Mouse (Mus musculus) layer of hippocampus, postnatal 25 days (tissue): ENCODE measurements around the gene A630001G21Rik. TPM values are rescaled to one million over a fixed set of nuclear protein-coding genes. Genes with fewer than 3 reads are reported as not detected.
A peak's percentile ranks its signal among the peaks of the same experiment; 100 is the strongest.
"Not testable (repeated sequence)": the region's sequence is repeated elsewhere in the genome, so short reads cannot be mapped to it uniquely, and the experiment has no call there.

Experiments used
- DNase-seq, 2 experiments: peaks; one replicate each; pipeline ENCODE4 v3.0.0; 2022; ENCODE audit warnings: mixed read lengths in 2 of 2, low spot score in 1 of 2; ENCODE audit errors: extremely low spot score in 1 of 2
- total RNA-seq, 2 experiments: library from RNA; stranded (reverse); gene quantifications; 2 replicates each; pipeline ENCODE4 v1.2.3; 2021

Gene A630001G21Rik
- under 1 TPM; 0.44 to 0.75 TPM for total RNA-seq

- DNase-seq, result no peak
Observed at GRCm38 (mm10) chr1:85778436-85778835, at the start of gene A630001G21Rik. TSS of gene A630001G21Rik (minus strand) at chr1:85778643.

DNA sequence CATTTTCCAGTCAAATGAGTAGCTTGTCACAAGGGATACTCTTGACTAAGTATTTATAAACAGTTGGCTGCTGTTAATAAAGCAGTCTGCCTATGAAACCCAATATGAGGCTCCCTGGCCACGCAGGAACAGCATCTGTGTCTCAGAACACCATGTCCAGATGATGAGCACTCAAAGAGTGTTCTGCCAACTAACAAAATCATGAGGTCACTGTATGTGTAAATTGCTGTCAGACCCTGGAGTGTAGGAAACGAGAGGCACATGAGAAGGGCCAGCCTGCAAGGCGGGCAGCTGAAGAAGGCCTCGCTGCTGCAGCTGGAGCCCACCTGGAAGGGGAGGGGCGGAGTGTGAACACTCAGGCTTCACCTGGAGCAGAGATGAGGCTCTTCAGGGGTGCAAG is 48.7 kb upstream of the A630001G21Rik start:
- DNase-seq, result no peak

- no peak for DNase-seq
Observed at GRCm38 (mm10) chr1:85824905-85825304, 46.5 kb upstream of the A630001G21Rik start.

- no peak for DNase-seq
Observed at GRCm38 (mm10) chr1:85822239-85822638, 43.8 kb upstream of the A630001G21Rik start.

- no peak for DNase-seq
Observed at GRCm38 (mm10) chr1:85819695-85820094, 41.3 kb upstream of the A630001G21Rik start.

GRCm38 (mm10) chr1:85818121-85818520 is 39.7 kb upstream of the A630001G21Rik start:
- no peak for DNase-seq

GRCm38 (mm10) chr1:85814213-85814612 is 35.8 kb upstream of the A630001G21Rik start:
- not testable (repeated sequence) for DNase-seq

GRCm38 (mm10) chr1:85810787-85811186 is 32.3 kb upstream of the A630001G21Rik start:
- no peak for DNase-seq

GRCm38 (mm10) chr1:85810343-85810742 is 31.9 kb upstream of the A630001G21Rik start:
- no peak for DNase-seq

GRCm38 (mm10) chr1:85809256-85809655 is 30.8 kb upstream of the A630001G21Rik start:
- DNase-seq, result no peak

- no peak for DNase-seq
Observed at GRCm38 (mm10) chr1:85804551-85804950, 26.1 kb upstream of the A630001G21Rik start.

- no peak for DNase-seq
Observed at GRCm38 (mm10) chr1:85802517-85802916, 24.1 kb upstream of the A630001G21Rik start.

GRCm38 (mm10) chr1:85799776-85800175 is 21.3 kb upstream of the A630001G21Rik start:
- no peak for DNase-seq

- DNase-seq, result no peak
Observed at GRCm38 (mm10) chr1:85795196-85795595, 16.8 kb upstream of the A630001G21Rik start.

DNA sequence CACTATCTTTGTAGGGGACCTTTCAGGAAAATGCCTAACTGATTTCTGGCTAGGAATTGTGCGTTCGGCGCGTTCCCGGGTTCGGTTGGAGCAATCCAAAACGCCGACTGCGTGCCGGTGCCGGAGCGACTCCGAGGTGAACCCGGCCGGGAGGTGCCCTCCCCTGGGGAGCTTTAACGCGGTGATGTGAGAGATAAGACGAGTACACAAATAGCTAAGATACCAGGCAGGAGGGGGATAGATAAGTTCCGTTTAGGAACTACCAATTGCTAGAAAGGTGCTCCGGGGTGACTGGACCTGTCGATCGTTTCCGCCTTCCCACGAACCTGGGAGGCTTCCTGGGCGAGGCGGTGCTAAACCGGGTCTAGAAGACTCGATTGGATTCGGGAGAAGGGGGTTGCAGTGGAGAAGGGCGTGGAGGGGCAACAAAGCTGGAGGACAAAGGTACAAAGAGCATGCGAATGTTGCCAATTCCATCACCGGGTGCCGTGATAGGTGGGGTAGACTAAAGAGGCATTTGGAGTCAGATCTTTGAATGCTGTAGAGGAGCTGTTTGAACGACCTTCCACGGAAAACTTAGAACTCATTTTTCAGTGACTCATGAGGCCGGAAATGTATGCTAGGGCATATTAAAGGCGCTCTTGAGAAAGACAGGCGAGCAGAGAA is 15.8 kb upstream of the A630001G21Rik start:
- DNase-seq, result peak; percentile 7 to 31

DNA sequence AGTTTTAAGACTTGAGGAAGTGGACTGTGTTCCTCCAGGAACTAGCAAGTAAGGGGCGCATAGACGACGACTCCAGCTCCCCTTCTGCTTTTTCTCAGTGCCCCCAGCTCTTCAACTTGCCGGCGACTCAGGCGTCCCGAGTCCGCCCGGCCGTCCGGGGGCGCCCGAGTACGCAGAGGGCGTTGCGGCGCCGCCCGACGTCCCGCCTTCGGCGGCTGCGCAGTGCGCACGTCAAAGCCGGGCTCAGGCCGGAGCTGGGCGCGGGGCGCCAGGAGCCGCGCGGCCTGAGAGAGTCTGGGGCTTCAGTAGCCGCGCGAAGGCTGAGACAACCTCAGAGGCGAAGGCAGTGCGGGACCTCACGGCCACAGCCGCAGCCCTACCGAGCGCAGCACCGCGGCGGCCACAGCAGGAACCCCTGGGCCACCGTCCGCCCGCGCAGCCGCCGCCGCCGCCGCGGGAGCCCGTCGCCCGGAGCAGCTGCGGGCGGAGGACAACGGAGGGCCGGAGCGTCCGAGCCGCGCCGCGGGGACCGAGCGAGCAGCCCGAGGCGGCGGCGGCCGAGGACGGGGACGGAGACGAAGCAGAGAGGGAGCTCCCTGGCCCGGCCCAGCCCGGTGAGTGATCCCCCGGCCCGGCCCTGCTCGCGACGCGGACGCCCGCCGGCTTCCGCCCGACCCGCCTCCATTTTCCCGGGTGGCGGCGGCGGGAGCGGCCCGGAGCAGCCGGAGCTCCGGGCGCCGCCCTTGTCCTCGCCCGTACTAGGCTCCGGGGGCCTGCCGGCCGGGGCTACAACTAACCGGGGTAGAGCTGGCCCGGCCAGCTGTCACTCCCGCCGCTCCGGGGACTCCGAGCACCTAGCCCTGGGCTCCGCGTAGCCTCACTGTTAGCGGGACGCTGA is 15.0 kb upstream of the A630001G21Rik start, which contains the start of gene Cab39:
Gene Cab39, plus strand, starts transcription at position 234 of the 898 bp plus-strand sequence.
- peak; percentile 83 for DNase-seq

DNA sequence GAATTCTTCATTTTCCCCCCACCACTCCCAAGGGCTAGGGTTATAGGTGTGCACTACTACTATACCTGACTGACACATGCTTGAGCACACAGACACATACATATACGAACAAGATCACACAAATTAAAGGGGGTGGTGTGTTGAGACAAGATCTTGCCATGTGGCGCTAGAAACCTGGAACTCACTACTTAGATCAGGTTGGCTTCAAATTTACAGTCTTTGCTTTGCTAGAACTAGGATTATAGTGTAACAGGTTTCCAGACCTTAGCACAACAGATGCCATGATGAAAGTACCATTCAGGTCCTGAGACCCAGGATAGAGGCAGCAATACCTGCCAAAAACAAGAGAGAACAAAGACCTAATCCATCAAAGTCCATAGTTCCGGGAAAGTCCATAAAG is 13.0 kb upstream of the A630001G21Rik start:
- no peak for DNase-seq

DNA sequence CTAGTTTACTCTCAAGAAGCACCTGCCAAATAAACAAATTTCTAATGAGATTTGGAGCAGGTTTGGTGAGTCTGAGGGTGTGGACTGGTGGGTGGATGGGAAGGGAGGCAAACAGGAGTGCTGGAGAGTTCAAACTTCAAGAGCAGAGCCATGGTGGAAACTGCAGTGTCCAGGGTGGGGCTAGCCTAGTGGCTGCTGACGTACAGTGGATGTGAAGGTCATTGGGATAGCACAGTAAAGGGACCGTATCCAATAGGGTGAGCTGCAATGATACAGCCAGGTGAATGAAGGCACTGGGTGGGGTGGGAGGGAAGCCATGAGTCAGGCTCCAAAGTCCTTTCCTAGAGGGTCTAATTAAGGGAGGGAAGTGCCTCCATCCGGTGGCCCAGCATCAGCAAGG is 12.1 kb upstream of the A630001G21Rik start:
- DNase-seq, result no peak

GRCm38 (mm10) chr1:85779428-85780180 is 1.2 kb upstream of the A630001G21Rik start:
- DNase-seq, result no peak

DNA sequence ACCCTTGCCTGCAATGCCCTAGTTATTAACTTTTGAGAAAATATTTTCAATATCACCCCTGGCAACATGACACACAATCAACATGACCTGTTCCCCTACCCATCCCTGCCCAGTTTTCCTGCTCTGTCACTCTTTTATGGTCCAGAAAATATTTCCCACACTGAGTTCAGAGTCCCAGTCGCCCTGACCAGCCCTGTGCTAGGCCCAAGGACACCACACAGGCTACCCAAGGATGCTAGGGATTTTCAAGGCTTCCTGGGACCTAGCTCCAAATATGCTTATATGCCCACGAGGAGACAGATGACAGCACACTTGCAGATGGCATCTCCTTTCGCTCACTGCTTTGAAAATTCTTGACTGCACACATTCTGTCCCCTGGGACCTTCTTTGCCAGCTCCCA is 569 bp upstream of the A630001G21Rik start:
- no peak for DNase-seq

DNA sequence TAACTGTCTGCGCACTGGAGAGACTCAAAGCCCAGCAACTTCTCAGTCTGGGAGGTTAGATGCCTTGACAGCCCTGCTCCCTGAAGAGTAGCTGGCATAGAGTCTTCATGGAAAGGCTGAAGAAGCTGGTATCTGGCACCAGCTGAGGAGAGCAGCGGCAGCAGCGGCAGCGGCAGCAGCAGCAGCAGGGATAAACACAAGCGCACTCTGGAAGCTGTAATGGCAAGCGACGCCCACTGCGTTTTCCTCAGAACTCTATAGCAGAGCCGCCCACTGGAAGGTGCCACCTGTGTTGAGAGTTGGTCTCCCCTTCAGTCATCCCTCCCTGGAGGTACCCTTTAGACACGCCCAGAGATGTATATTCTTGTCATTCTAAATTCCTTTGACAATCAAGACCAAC is 2.3 kb downstream of the A630001G21Rik start:
- DNase-seq, result no peak
